Mouse (Mus musculus): ENCODE data around the gene Cers6. TPM values are rescaled to one million over a fixed set of nuclear protein-coding genes. Genes with fewer than 3 reads are reported as not detected.
A peak's percentile ranks its signal among the peaks of the same experiment; 100 is the strongest.

The Cers6 gene
- polyA plus RNA-seq, 1 experiment from 2014 or later, result 18.9 TPM

- H3K4me1 ChIP-seq, result peaks cover 43% of the 10 kb centered on the region
- H3K4me3 ChIP-seq, result no peak overlapping the region
- 56% methylated on average over 2 of the region's 2 CpGs for WGBS
- H3K27ac ChIP-seq (replicated peaks), result no peak overlapping the region; the same call in 1 of the 2 replicates
- no peaks in the 10 kb centered on the region for H3K27me3 ChIP-seq (replicated peaks)
- H3K9me3 ChIP-seq, result no peaks in the 10 kb centered on the region
- no peak overlapping the region for H3K9ac ChIP-seq
- H3K36me3 ChIP-seq, result peaks cover 26% of the 10 kb centered on the region
- ATAC-seq (ENCODE audit: extremely low read depth, insufficient number of reproducible peaks, low FRiP score, low TSS enrichment), result no peak
- H3K4me2 ChIP-seq, result no peak overlapping the region
Measured at GRCm38 (mm10) chr2:68949137-68949536, 87.9 kb downstream of the Cers6 start.

- Histone ChIP-seq H3K27me3 (replicated peaks) (no peaks in the 10 kb centered on the region), H3K4me1 (peaks cover 39% of the 10 kb centered on the region), H3K27ac (replicated peaks) (peak overlapping the region; percentile 20; the same call in 1 of the 2 replicates), H3K4me2 (no peak overlapping the region), H3K9ac (no peak overlapping the region), H3K36me3 (peaks cover 26% of the 10 kb centered on the region), H3K4me3 (no peak overlapping the region), H3K9me3 (no peaks in the 10 kb centered on the region)
- no peak for ATAC-seq (ENCODE audit: extremely low read depth, insufficient number of reproducible peaks, low FRiP score, low TSS enrichment)
- 43% methylated on average over 5 of the region's 5 CpGs for WGBS
Measured at GRCm38 (mm10) chr2:68949728-68950127, 88.5 kb downstream of the Cers6 start.

- WGBS, result 86% methylated on average over 3 of the region's 3 CpGs
- no peak for ATAC-seq (ENCODE audit: extremely low read depth, insufficient number of reproducible peaks, low FRiP score, low TSS enrichment)
- no peak overlapping the region for H3K27ac ChIP-seq (replicated peaks)
- peaks cover 27% of the 10 kb centered on the region for H3K4me1 ChIP-seq
- peaks cover 26% of the 10 kb centered on the region for H3K36me3 ChIP-seq
- no peaks in the 10 kb centered on the region for H3K9me3 ChIP-seq
- no peaks in the 10 kb centered on the region for H3K27me3 ChIP-seq (replicated peaks)
- H3K4me2 ChIP-seq, result no peak overlapping the region
- H3K4me3 ChIP-seq, result no peak overlapping the region
- H3K9ac ChIP-seq, result no peak overlapping the region
Measured at GRCm38 (mm10) chr2:68951706-68952105, 90.5 kb downstream of the Cers6 start.

GRCm38 (mm10) chr2:68953688-68954087, 92.4 kb downstream of the Cers6 start:
- no peak for ATAC-seq (ENCODE audit: extremely low read depth, insufficient number of reproducible peaks, low FRiP score, low TSS enrichment)
- Histone ChIP-seq H3K36me3 (peaks cover 18% of the 10 kb centered on the region), H3K9ac (no peak overlapping the region), H3K4me3 (no peak overlapping the region), H3K27ac (replicated peaks) (no peak overlapping the region), H3K27me3 (replicated peaks) (no peaks in the 10 kb centered on the region), H3K4me2 (no peak overlapping the region), H3K9me3 (no peaks in the 10 kb centered on the region), H3K4me1 (peaks cover 30% of the 10 kb centered on the region)
- WGBS, result 80% methylated on average over 2 of the region's 2 CpGs

GRCm38 (mm10) chr2:68955496-68955895, 94.3 kb downstream of the Cers6 start:
- no peak for ATAC-seq (ENCODE audit: extremely low read depth, insufficient number of reproducible peaks, low FRiP score, low TSS enrichment)
- Histone ChIP-seq H3K4me2 (no peak overlapping the region), H3K27ac (replicated peaks) (no peak overlapping the region), H3K27me3 (replicated peaks) (no peaks in the 10 kb centered on the region), H3K4me1 (peaks cover 12% of the 10 kb centered on the region), H3K36me3 (peaks cover 16% of the 10 kb centered on the region), H3K9ac (no peak overlapping the region), H3K4me3 (no peak overlapping the region), H3K9me3 (no peaks in the 10 kb centered on the region)
- WGBS, result 71% methylated on average over 2 of the region's 2 CpGs

GRCm38 (mm10) chr2:68956146-68956545, 94.9 kb downstream of the Cers6 start:
- Histone ChIP-seq H3K4me3 (no peak overlapping the region), H3K36me3 (peaks cover 11% of the 10 kb centered on the region), H3K27ac (replicated peaks) (no peak overlapping the region), H3K4me2 (no peak overlapping the region), H3K4me1 (peaks cover 12% of the 10 kb centered on the region), H3K9ac (no peak overlapping the region), H3K27me3 (replicated peaks) (no peaks in the 10 kb centered on the region), H3K9me3 (no peaks in the 10 kb centered on the region)
- ATAC-seq (ENCODE audit: extremely low read depth, insufficient number of reproducible peaks, low FRiP score, low TSS enrichment), result no peak
- WGBS, result 83% methylated on average over 3 of the region's 3 CpGs

GRCm38 (mm10) chr2:68957831-68958230, 96.6 kb downstream of the Cers6 start:
- no peaks in the 10 kb centered on the region for H3K27me3 ChIP-seq (replicated peaks)
- H3K4me1 ChIP-seq, result peaks cover 12% of the 10 kb centered on the region
- H3K9ac ChIP-seq, result no peak overlapping the region
- no peak overlapping the region for H3K4me3 ChIP-seq
- WGBS, result 79% methylated on average over 7 of the region's 7 CpGs
- H3K27ac ChIP-seq (replicated peaks), result no peak overlapping the region
- no peak for ATAC-seq (ENCODE audit: extremely low read depth, insufficient number of reproducible peaks, low FRiP score, low TSS enrichment)
- no peaks in the 10 kb centered on the region for H3K9me3 ChIP-seq
- H3K4me2 ChIP-seq, result no peak overlapping the region
- no peaks in the 10 kb centered on the region for H3K36me3 ChIP-seq

GRCm38 (mm10) chr2:68959573-68959972, 98.3 kb downstream of the Cers6 start:
- peaks cover 12% of the 10 kb centered on the region for H3K4me1 ChIP-seq
- H3K9me3 ChIP-seq, result no peaks in the 10 kb centered on the region
- 86% methylated on average over 4 of the region's 4 CpGs for WGBS
- H3K4me3 ChIP-seq, result no peak overlapping the region
- ATAC-seq (ENCODE audit: extremely low read depth, insufficient number of reproducible peaks, low FRiP score, low TSS enrichment), result no peak
- no peaks in the 10 kb centered on the region for H3K36me3 ChIP-seq
- no peak overlapping the region for H3K27ac ChIP-seq (replicated peaks)
- no peaks in the 10 kb centered on the region for H3K27me3 ChIP-seq (replicated peaks)
- H3K4me2 ChIP-seq, result no peak overlapping the region
- no peak overlapping the region for H3K9ac ChIP-seq

GRCm38 (mm10) chr2:68960060-68960459, 98.8 kb downstream of the Cers6 start:
- 87% methylated on average over 5 of the region's 5 CpGs for WGBS

GRCm38 (mm10) chr2:68960620-68961019, 99.4 kb downstream of the Cers6 start:
- H3K4me1 ChIP-seq, result peaks cover 12% of the 10 kb centered on the region
- WGBS, result 85% methylated on average over 10 of the region's 10 CpGs
- no peak overlapping the region for H3K9ac ChIP-seq
- no peak overlapping the region for H3K27ac ChIP-seq (replicated peaks)
- no peak overlapping the region for H3K4me2 ChIP-seq
- no peaks in the 10 kb centered on the region for H3K27me3 ChIP-seq (replicated peaks)
- H3K4me3 ChIP-seq, result no peak overlapping the region
- no peaks in the 10 kb centered on the region for H3K36me3 ChIP-seq
- ATAC-seq (ENCODE audit: extremely low read depth, insufficient number of reproducible peaks, low FRiP score, low TSS enrichment), result no peak
- no peaks in the 10 kb centered on the region for H3K9me3 ChIP-seq

More at GRCm38 (mm10) chr2:68960060-68960459, 98.8 kb downstream of the Cers6 start:
- no peak overlapping the region for H3K9ac ChIP-seq
- H3K4me3 ChIP-seq, result no peak overlapping the region
- H3K27me3 ChIP-seq (replicated peaks), result no peaks in the 10 kb centered on the region
- H3K4me1 ChIP-seq, result peaks cover 12% of the 10 kb centered on the region
- no peak for ATAC-seq (ENCODE audit: extremely low read depth, insufficient number of reproducible peaks, low FRiP score, low TSS enrichment)
- H3K4me2 ChIP-seq, result no peak overlapping the region
- H3K9me3 ChIP-seq, result no peaks in the 10 kb centered on the region
- no peaks in the 10 kb centered on the region for H3K36me3 ChIP-seq
- H3K27ac ChIP-seq (replicated peaks), result no peak overlapping the region

GRCm38 (mm10) chr2:68966360-68966759, 105.1 kb downstream of the Cers6 start:
- Histone ChIP-seq H3K9ac (no peak overlapping the region), H3K9me3 (peaks cover 10% of the 10 kb centered on the region), H3K27me3 (replicated peaks) (no peaks in the 10 kb centered on the region), H3K4me3 (no peak overlapping the region), H3K27ac (replicated peaks) (no peak overlapping the region), H3K4me2 (no peak overlapping the region), H3K36me3 (peaks cover 9% of the 10 kb centered on the region), H3K4me1 (no peaks in the 10 kb centered on the region)
- ATAC-seq (ENCODE audit: extremely low read depth, insufficient number of reproducible peaks, low FRiP score, low TSS enrichment), result no peak
- WGBS, result 72% methylated on average over 1 of the region's 1 CpGs

GRCm38 (mm10) chr2:68968028-68968427, 106.8 kb downstream of the Cers6 start:
- ATAC-seq (ENCODE audit: extremely low read depth, insufficient number of reproducible peaks, low FRiP score, low TSS enrichment), result no peak
- H3K4me1 ChIP-seq, result no peaks in the 10 kb centered on the region
- 73% methylated on average over 8 of the region's 8 CpGs for WGBS

More at GRCm38 (mm10) chr2:68968028-68968427, 106.8 kb downstream of the Cers6 start:
- Histone ChIP-seq H3K9me3 (peaks cover 10% of the 10 kb centered on the region), H3K36me3 (peaks cover 9% of the 10 kb centered on the region), H3K4me3 (no peak overlapping the region), H3K9ac (no peak overlapping the region), H3K4me2 (no peak overlapping the region), H3K27me3 (replicated peaks) (no peaks in the 10 kb centered on the region), H3K27ac (replicated peaks) (no peak overlapping the region)
